Mouse (Mus musculus) testis, adult 2 months (tissue): Measurements from ENCODE around the gene Gnptab.

Experiments used
- CTCF ChIP-seq: fragments of 200-500 bp; IDR thresholded peaks from 2 replicates; pipeline ENCODE4 v1.5.1; 2012; ENCODE audit warnings: low read depth, mild to moderate bottlenecking, inconsistent platforms, low read length, moderate library complexity; ENCODE audit not compliant: control insufficient read depth, insufficient read depth, insufficient replicate concordance
- POLR2A ChIP-seq: fragments of 200-500 bp; IDR thresholded peaks from 2 replicates; pipeline ENCODE4 v1.6.1; 2012; ENCODE audit warnings: low read depth, mild to moderate bottlenecking, inconsistent platforms, low read length, moderate library complexity; ENCODE audit not compliant: control insufficient read depth

- TF ChIP-seq POLR2A (no peak), CTCF (no peak)
Observed at GRCm38 (mm10) chr10:88350687-88351086, 28.2 kb upstream of the Gnptab start.
